Mouse (Mus musculus) E14TG2a.4 (cell line): ENCODE measurements around the gene Cpne4.

Experiments
- CTCF ChIP-seq: conservative IDR thresholded peaks from 2 replicates; pipeline ENCODE4 v1.5.1; 2014; ENCODE audit warnings: low read length
- NANOG ChIP-seq: IDR thresholded peaks from 2 replicates; pipeline ENCODE4 v1.6.1; 2014; ENCODE audit warnings: borderline replicate concordance, low read length, mixed read lengths

- no peak for TF ChIP-seq CTCF
- no peak for TF ChIP-seq NANOG
Measured at GRCm38 (mm10) chr9:104837931-104838330, 290.8 kb downstream of the Cpne4 start.
